Mouse (Mus musculus): ENCODE data around the gene Egr2. TPM values are rescaled to one million over a fixed set of nuclear protein-coding genes. Genes with fewer than 3 reads are reported as not detected.

Gene Egr2
- polyA plus RNA-seq (2015; fragmentation: Nextera tagmentation; extraction: Ambion mirVana) = 0.12 and 0.22 TPM in 2 replicates

DNA sequence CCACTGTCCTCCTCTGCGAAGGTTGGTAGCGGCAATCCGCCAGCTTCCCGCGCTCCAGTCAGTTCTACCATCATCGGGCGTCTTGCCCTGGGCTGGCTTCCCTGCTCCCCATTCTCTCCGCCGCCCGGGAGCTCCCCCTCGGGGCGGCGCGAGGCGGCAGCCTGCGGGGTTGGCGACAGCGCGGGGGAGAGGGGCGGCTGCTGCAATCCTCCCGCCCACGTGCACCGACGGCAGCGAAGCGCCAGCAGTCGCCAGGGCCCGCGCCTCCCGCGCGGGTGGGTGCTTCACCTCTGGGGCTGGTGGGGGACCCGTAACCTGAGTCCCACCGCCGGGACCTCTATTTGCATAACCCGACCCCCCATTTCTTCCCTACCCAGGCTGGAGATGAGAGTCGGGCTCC lies at the start of gene Egr2:
TSS of gene Egr2 (plus strand) at position 220 of the 400 bp plus-strand sequence.
- no peak for ATAC-seq (ENCODE audit: low read depth)
- no peaks in the 10 kb centered on the region for H3K36me3 ChIP-seq
- peaks cover 34% of the 10 kb centered on the region for H3K4me1 ChIP-seq (replicated peaks)
- no peak for DNase-seq
- peak within 1 kb of the TSS; percentile 89 for H3K4me2 ChIP-seq
- peak within 1 kb of the TSS; percentile 67 for H3K4me3 ChIP-seq (replicated peaks)
- H3K9ac ChIP-seq = no peak within 1 kb of the TSS
- WGBS (ENCODE audit: insufficient replicate concordance) = under 1% methylated on average over 37 of the region's 37 CpGs
- no peaks in the 10 kb centered on the region for H3K9me3 ChIP-seq (replicated peaks)
- no peak within 1 kb of the TSS for H3K27ac ChIP-seq
- peaks cover 93% of the 10 kb centered on the region for H3K27me3 ChIP-seq

DNA sequence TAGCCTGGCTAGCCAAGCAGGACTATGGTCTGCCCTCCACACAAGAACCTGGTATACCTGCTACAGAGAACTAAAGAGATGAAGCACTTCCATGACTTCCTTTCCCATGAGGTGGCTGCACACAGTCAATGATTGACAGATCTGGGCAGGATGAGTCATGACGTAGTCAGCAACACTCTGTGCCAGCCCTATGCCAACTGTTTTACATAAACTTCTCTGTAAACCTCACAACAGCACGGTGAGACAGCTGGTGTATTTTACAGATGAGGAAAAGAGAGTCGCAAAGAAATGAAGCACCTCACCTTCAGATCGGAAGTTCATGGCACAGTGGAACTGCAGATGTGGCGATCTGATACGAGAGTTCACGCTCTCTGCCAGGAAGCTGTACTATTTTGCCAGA lies 47.8 kb upstream of the Egr2 start:
- no peaks in the 10 kb centered on the region for H3K4me1 ChIP-seq (replicated peaks)
- DNase-seq (no peak), ATAC-seq (ENCODE audit: low read depth) (no peak)
- no peak overlapping the region for H3K4me2 ChIP-seq
- no peaks in the 10 kb centered on the region for H3K27me3 ChIP-seq
- 68% methylated on average over 7 of the region's 7 CpGs for WGBS (ENCODE audit: insufficient replicate concordance)
- 0 out of 2 replicates have a peak, but pooled peaks cover 4% of the 10 kb centered on the region for H3K9me3 ChIP-seq (replicated peaks)
- H3K27ac ChIP-seq = no peak overlapping the region
- H3K9ac ChIP-seq = no peak overlapping the region
- H3K4me3 ChIP-seq (replicated peaks) = no peak overlapping the region
- no peaks in the 10 kb centered on the region for H3K36me3 ChIP-seq

DNA sequence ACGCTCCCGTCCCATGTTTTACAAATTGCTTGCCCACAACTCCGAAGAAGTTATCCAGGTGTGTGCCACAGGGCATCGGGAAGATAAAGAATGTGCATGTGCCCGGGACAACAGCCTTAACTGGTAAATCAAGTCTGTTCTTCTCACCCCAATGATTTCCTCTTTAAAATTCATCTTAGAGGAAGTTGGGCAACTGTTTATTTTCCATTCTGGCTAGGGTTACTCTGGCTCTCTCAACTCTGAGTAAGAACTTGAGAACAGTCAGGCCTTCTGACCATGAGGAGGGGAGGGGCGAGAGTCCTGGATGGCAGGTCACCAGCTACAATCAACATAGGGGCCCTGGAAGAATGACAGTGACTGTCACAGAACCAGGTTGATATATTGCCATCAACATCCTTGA lies 45.4 kb upstream of the Egr2 start:
- no peak overlapping the region for H3K4me3 ChIP-seq (replicated peaks)
- no peaks in the 10 kb centered on the region for H3K36me3 ChIP-seq
- H3K27me3 ChIP-seq = no peaks in the 10 kb centered on the region
- ATAC-seq (ENCODE audit: low read depth) (no peak), DNase-seq (no peak)
- H3K9me3 ChIP-seq (replicated peaks) = 0 out of 2 replicates have a peak, but pooled peaks cover 3% of the 10 kb centered on the region
- H3K4me1 ChIP-seq (replicated peaks) = no peaks in the 10 kb centered on the region
- no peak overlapping the region for H3K27ac ChIP-seq
- H3K9ac ChIP-seq = no peak overlapping the region
- 60% methylated on average over 6 of the region's 6 CpGs for WGBS (ENCODE audit: insufficient replicate concordance)
- no peak overlapping the region for H3K4me2 ChIP-seq

DNA sequence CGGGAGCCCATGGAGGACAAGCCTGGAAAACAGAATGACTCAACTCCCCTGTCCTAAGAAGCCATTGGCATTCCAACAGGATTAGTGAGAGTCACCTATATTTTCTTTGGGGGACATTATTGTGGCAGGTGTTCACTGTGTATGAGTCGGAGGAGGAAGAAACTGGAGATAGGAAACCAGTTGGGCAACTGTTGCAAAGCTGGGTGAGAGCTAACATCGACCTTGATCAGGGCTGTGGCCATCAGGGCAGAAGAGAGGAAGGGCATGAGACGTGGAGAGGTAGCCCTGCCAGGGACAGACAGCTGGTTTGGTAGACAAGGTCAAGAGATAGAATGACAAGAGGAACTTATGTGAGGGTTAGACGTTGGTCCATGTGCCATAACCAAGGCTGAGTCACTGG lies 44.6 kb upstream of the Egr2 start:
- Histone ChIP-seq H3K4me1 (replicated peaks) (no peaks in the 10 kb centered on the region), H3K27ac (no peak overlapping the region), H3K4me3 (replicated peaks) (no peak overlapping the region), H3K27me3 (no peaks in the 10 kb centered on the region), H3K4me2 (no peak overlapping the region), H3K9ac (no peak overlapping the region), H3K9me3 (replicated peaks) (no peaks in the 10 kb centered on the region), H3K36me3 (no peaks in the 10 kb centered on the region)
- 41% methylated on average over 5 of the region's 5 CpGs for WGBS (ENCODE audit: insufficient replicate concordance)
- no peak for DNase-seq
- no peak for ATAC-seq (ENCODE audit: low read depth)

DNA sequence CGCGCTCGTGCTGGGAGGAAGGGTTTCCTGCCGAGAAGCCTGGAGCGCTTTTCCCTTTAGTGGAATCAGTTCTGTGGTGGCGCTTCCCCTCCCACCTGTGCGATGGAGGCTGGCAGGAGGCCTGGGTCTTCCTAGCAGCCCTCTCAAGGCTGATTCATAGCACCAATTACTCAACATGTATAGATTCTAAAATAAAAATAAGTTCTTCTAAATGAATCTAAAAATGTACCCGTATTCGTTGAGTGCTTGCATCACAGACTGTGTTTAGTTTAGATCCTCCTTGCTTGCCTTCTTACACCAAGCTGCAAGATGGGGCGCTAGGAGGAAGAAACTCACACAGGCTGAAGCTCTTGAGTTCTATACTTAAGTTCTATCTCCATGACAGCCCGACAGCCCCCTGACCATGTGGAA lies 43.1 kb upstream of the Egr2 start:
- Histone ChIP-seq H3K9ac (no peak overlapping the region), H3K27ac (no peak overlapping the region), H3K27me3 (no peaks in the 10 kb centered on the region), H3K4me3 (replicated peaks) (no peak overlapping the region), H3K36me3 (no peaks in the 10 kb centered on the region), H3K9me3 (replicated peaks) (no peaks in the 10 kb centered on the region), H3K4me1 (replicated peaks) (no peaks in the 10 kb centered on the region), H3K4me2 (no peak overlapping the region)
- DNase-seq (no peak), ATAC-seq (ENCODE audit: low read depth) (no peak)
- whole genome bisulfite sequencing (ENCODE audit: insufficient replicate concordance) = 62% methylated on average over 11 of the region's 11 CpGs

DNA sequence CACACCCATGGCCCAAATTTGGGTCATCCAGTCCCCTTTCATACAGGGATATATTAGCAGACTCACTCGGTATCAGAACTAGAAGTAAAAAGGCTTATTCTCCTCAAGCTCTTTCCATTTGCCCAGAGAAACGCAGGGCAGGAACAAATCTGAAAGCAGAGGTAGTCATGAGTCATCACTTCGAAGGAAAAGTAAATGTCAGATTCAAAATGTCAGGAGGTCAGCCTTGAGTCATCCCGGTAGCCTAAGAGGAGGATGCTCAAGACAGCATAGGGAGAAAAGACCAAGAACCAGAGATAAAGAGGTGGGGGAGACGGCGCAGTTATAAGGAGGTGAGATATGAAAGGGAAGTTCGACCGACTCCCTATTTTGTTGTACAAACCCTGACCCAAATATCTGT lies 41.7 kb upstream of the Egr2 start:
- Histone ChIP-seq H3K36me3 (no peaks in the 10 kb centered on the region), H3K9me3 (replicated peaks) (no peaks in the 10 kb centered on the region), H3K27ac (no peak overlapping the region), H3K9ac (no peak overlapping the region), H3K4me1 (replicated peaks) (no peaks in the 10 kb centered on the region), H3K4me3 (replicated peaks) (no peak overlapping the region), H3K27me3 (no peaks in the 10 kb centered on the region), H3K4me2 (no peak overlapping the region)
- WGBS (ENCODE audit: insufficient replicate concordance) = 61% methylated on average over 8 of the region's 8 CpGs
- no peak for ATAC-seq (ENCODE audit: low read depth)
- no peak for DNase-seq

DNA sequence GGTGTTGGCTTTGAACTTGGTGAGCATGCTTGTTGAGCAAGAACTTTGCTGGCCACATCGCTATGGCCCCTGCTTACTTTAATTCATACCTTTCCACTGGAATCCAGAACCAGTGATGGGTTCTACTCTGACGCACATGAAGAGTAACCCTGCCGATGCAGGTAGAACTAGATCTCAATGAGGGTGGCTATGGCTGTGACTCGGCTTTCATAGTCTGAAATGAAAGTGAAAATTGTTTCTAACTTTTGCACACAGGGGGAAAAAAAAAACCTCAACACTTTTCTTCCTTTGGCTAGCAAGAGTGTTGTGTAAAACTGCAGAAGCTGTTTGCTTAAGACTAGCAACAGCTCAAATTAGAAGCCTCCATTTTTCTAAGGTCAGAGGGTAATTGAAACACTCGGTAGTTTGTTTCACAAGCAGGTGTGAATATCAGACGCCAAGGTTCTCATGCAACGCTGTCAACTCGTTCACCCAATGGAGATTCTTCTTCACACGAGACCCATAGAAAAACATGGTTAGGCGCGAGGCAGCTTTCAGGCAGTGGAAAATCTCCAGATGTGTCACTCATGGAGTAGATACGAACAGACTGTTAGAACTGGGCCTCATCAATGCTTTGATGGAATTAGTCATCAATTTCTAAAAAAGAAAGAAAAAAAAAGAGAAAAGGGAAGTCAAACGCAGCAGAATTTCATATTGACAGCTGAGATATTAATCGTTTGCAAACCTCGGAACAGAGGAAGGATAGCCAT lies 38.0 kb upstream of the Egr2 start:
- Histone ChIP-seq H3K36me3 (no peaks in the 10 kb centered on the region), H3K4me3 (replicated peaks) (no peak overlapping the region)
- 78% methylated on average over 15 of the region's 15 CpGs for WGBS (ENCODE audit: insufficient replicate concordance)

DNA sequence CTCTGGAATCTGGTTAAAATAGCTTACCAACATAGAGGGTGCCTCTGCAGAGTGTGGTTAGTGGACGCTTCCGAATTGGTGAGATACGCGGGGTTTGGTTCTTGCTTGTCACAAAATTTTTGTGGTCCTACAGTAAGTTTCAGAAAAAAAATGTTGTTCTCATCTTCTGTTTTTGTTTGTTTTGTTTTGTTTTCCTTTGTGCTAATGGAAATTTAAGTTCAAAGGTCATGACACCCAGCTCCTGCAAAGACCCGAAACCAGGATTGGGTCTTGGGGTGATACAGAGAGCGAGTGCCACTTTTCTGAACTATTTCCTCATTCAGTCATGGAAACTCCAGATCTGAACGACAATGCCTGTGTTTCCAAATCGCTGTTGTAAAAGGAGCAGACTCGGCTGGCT lies 37.3 kb upstream of the Egr2 start:
- no peak overlapping the region for H3K27ac ChIP-seq
- no peaks in the 10 kb centered on the region for H3K9me3 ChIP-seq (replicated peaks)
- no peaks in the 10 kb centered on the region for H3K36me3 ChIP-seq
- ATAC-seq (ENCODE audit: low read depth) (no peak), DNase-seq (no peak)
- H3K27me3 ChIP-seq = no peaks in the 10 kb centered on the region
- no peak overlapping the region for H3K4me3 ChIP-seq (replicated peaks)
- no peak overlapping the region for H3K4me2 ChIP-seq
- no peaks in the 10 kb centered on the region for H3K4me1 ChIP-seq (replicated peaks)
- 76% methylated on average over 9 of the region's 9 CpGs for WGBS (ENCODE audit: insufficient replicate concordance)
- no peak overlapping the region for H3K9ac ChIP-seq

More for the DNA sequence above, 38.0 kb upstream of the Egr2 start:
- H3K9ac ChIP-seq = no peak overlapping the region
- no peak overlapping the region for H3K27ac ChIP-seq
- no peak for ATAC-seq (ENCODE audit: low read depth)
- H3K4me2 ChIP-seq = no peak overlapping the region
- no peaks in the 10 kb centered on the region for H3K9me3 ChIP-seq (replicated peaks)
- H3K27me3 ChIP-seq = no peaks in the 10 kb centered on the region
- no peak for DNase-seq
- H3K4me1 ChIP-seq (replicated peaks) = no peaks in the 10 kb centered on the region

DNA sequence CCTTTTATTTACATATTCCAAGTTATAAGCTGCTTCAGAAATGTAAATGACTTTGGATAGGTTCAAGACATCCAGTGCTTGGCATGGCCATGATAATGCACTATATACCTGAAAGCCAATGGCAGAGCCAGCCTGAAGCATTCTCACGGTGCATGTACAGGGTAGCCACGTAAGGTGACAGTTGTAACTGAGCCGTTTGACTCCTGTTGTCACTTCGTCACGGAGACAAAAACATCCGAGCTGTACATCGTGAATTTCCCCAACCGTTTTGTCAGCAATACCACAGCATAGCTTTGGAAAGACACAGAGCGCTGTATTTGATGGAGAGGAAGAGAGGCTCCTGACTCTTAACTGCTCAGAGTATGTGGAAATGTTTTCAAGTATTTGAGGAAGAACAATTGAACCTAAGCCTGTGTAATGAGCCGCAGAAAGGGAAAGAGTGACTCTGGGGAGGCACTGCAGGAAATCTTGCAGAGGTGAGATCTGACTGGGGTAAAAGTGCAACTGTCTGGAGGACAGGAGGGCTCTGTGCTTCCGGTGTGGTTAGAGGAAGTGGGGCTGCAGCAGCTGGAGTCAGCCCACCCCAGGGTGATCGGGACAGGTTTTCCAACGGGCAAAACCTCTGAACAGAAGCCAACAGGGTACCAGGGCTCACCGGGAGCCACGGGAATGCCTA lies 31.8 kb upstream of the Egr2 start:
- H3K27me3 ChIP-seq = no peaks in the 10 kb centered on the region
- H3K9me3 ChIP-seq (replicated peaks) = no peaks in the 10 kb centered on the region
- WGBS (ENCODE audit: insufficient replicate concordance) = 15% methylated on average over 15 of the region's 15 CpGs
- H3K4me1 ChIP-seq (replicated peaks) = 0 out of 2 replicates have a peak, but pooled peaks cover 3% of the 10 kb centered on the region
- H3K4me3 ChIP-seq (replicated peaks) = no peak overlapping the region
- H3K27ac ChIP-seq = no peak overlapping the region
- no peak overlapping the region for H3K9ac ChIP-seq
- ATAC-seq (ENCODE audit: low read depth) (no peak), DNase-seq (no peak)
- H3K4me2 ChIP-seq = peak overlapping the region; percentile 19; the same call in 1 of the 2 replicates
- H3K36me3 ChIP-seq = no peaks in the 10 kb centered on the region

DNA sequence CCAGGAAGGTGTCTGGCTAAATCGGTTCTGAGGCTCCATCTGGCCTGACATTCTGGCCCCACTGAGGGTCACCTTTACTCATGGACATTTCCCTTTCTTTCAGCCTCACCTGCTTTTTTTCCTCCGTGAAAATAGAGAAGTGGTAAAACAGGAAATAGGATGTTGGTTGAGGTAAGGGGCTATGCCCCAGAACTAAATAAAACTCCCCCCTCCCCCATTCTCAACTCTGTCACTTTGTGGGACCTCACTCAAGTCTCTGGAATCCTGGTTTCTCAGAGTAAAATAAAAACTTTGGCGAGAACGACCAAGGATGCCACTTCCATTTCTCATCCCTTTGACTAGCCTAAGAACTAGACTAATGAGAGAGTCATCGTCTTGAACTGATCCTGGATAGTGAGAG lies 31.2 kb upstream of the Egr2 start:
- H3K27ac ChIP-seq = no peak overlapping the region
- H3K4me3 ChIP-seq (replicated peaks) = no peak overlapping the region
- H3K9ac ChIP-seq = no peak overlapping the region
- WGBS (ENCODE audit: insufficient replicate concordance) = 22% methylated on average over 5 of the region's 5 CpGs
- no peaks in the 10 kb centered on the region for H3K27me3 ChIP-seq
- 0 out of 2 replicates have a peak, but pooled peaks cover 3% of the 10 kb centered on the region for H3K4me1 ChIP-seq (replicated peaks)
- DNase-seq (no peak), ATAC-seq (ENCODE audit: low read depth) (no peak)
- no peaks in the 10 kb centered on the region for H3K36me3 ChIP-seq
- peak overlapping the region; percentile 19; the same call in 1 of the 2 replicates for H3K4me2 ChIP-seq
- no peaks in the 10 kb centered on the region for H3K9me3 ChIP-seq (replicated peaks)

DNA sequence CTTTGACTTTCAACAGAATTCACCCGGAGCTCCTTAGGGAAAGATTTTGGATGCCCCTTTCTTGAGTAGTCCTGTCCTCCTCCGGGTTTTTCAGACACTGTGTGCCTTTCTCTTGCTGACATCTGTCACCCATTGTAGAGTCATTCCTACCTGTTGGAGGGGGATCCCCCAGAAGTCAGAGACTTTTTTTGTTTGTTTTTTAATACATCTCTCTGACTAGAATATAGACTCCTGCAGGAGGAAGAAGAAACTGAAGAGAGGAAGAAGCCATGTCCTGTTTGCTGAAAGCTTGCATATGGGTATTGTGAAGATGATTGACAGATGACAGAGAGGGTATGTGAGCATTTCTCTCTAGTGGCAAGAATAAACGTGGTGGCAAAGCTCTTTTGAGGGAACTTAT lies 30.0 kb upstream of the Egr2 start:
- no peak for DNase-seq
- no peak overlapping the region for H3K4me3 ChIP-seq (replicated peaks)
- H3K27me3 ChIP-seq = no peaks in the 10 kb centered on the region
- no peaks in the 10 kb centered on the region for H3K36me3 ChIP-seq
- no peak overlapping the region for H3K4me2 ChIP-seq
- H3K4me1 ChIP-seq (replicated peaks) = 0 out of 2 replicates have a peak, but pooled peaks cover 3% of the 10 kb centered on the region
- 44% methylated on average over 3 of the region's 3 CpGs for WGBS (ENCODE audit: insufficient replicate concordance)
- H3K9me3 ChIP-seq (replicated peaks) = no peaks in the 10 kb centered on the region
- H3K9ac ChIP-seq = no peak overlapping the region
- ATAC-seq (ENCODE audit: low read depth) = no peak
- H3K27ac ChIP-seq = no peak overlapping the region

Measured in liver, embryonic 13.5 days (tissue).